Mouse (Mus musculus) small intestine, adult 2 months (tissue): ENCODE measurements around the gene Smtnl1.

Experiments
- CTCF ChIP-seq: fragments of 200-500 bp; IDR thresholded peaks from 2 replicates; pipeline ENCODE4 v1.5.1; 2012; ENCODE audit warnings: low read depth, mild to moderate bottlenecking, control low read depth, inconsistent platforms, low read length, moderate library complexity, mixed read lengths; ENCODE audit not compliant: insufficient replicate concordance, insufficient read length; ENCODE audit errors: extremely low read depth
- POLR2A ChIP-seq: fragments of 200-500 bp; IDR thresholded peaks from 2 replicates; pipeline ENCODE4 v1.6.1; 2012; ENCODE audit warnings: low read depth, mild to moderate bottlenecking, control low read depth, inconsistent platforms, low read length, moderate library complexity

GRCm38 (mm10) chr2:84790418-84790817, 32.0 kb downstream of the Smtnl1 start:
- TF ChIP-seq CTCF (no peak), POLR2A (no peak)
